Mouse (Mus musculus) CH12.LX (cell line): ENCODE data around the gene Csf2rb. TPM values are rescaled to one million over a fixed set of nuclear protein-coding genes. Genes with fewer than 3 reads are reported as not detected.

Experiments
- DNase-seq: peaks from one replicate; pipeline ENCODE4 v3.0.0-alpha.2; 2013; ENCODE audit errors: extremely low read depth
- H3K27ac ChIP-seq: 2 replicates; pipeline ENCODE4 v1.5.1; 2012; ENCODE audit warnings: low read depth, mild to moderate bottlenecking, control low read depth, moderate library complexity; ENCODE audit not compliant: insufficient read depth
- H3K27me3 ChIP-seq: replicated peaks from 2 replicates; pipeline ENCODE3; 2012; ENCODE audit warnings: inconsistent platforms
- H3K36me3 ChIP-seq, 2 experiments: replicated peaks in 1 of 2; 2 replicates each; pipeline versions ENCODE3 to v1.6.1; 2012; ENCODE audit warnings: inconsistent platforms in 1 of 2, low read length in 1 of 2, mild to moderate bottlenecking in 1 of 2, mixed read lengths in 1 of 2, moderate library complexity in 1 of 2; ENCODE audit not compliant: control insufficient read depth in 1 of 2, insufficient read depth in 1 of 2
- H3K4me1 ChIP-seq, 2 experiments: 2 replicates each; pipeline ENCODE4 v1.6.1; 2012; ENCODE audit warnings: inconsistent platforms in 1 of 2, moderate library complexity in 1 of 2; ENCODE audit not compliant: insufficient read depth in 2 of 2, control insufficient read depth in 1 of 2
- H3K4me2 ChIP-seq: 2 replicates; pipeline ENCODE4 v1.6.1; 2012; ENCODE audit warnings: low read depth, mild to moderate bottlenecking, control low read depth; ENCODE audit not compliant: poor library complexity, insufficient read depth, severe bottlenecking
- H3K4me3 ChIP-seq, 3 experiments: fragments of 150-350 bp in 1 of 3; sonication (generic) in 1 of 3; replicated peaks in 1 of 3; 2 replicates each; pipeline versions ENCODE3 to v1.5.1; 2011 to 2012; ENCODE audit warnings: low read depth in 2 of 3, low read length in 2 of 3, mild to moderate bottlenecking in 2 of 3, moderate library complexity in 2 of 3, control low read depth in 1 of 3, improper control_type of control experiment in 1 of 3, inconsistent platforms in 1 of 3, mixed read lengths in 1 of 3; ENCODE audit not compliant: poor library complexity in 1 of 3
- H3K79me2 ChIP-seq: replicated peaks from 2 replicates; pipeline ENCODE4 v1.6.1; 2012; ENCODE audit warnings: mild to moderate bottlenecking, moderate library complexity; ENCODE audit not compliant: control insufficient read depth, poor library complexity, insufficient read depth, severe bottlenecking; ENCODE audit errors: extremely low read depth
- H3K9ac ChIP-seq: 2 replicates; pipeline ENCODE4 v1.6.1; 2012; ENCODE audit warnings: low read depth, mild to moderate bottlenecking, control low read depth, moderate library complexity; ENCODE audit not compliant: insufficient read depth
- H3K9me3 ChIP-seq: replicated peaks from 2 replicates; pipeline ENCODE3; 2012; ENCODE audit warnings: low read length, inconsistent platforms, mixed read lengths
- CHD2 ChIP-seq: IDR thresholded peaks from 2 replicates; pipeline ENCODE4 v1.6.1; 2011; ENCODE audit warnings: low read length, improper control_type of control experiment
- CTCF ChIP-seq, 2 experiments: IDR thresholded peaks in 1 of 2; conservative IDR thresholded peaks in 1 of 2; 2 replicates each; pipeline ENCODE4 v1.5.1; 2011 to 2012; ENCODE audit warnings: low read depth in 2 of 2, low read length in 2 of 2, improper control_type of control experiment in 1 of 2, inconsistent platforms in 1 of 2, mild to moderate bottlenecking in 1 of 2, moderate library complexity in 1 of 2
- E2F4 ChIP-seq: IDR thresholded peaks from 2 replicates; pipeline ENCODE4 v1.6.1; 2011; ENCODE audit warnings: low read depth, low read length, improper control_type of control experiment; ENCODE audit not compliant: insufficient replicate concordance
- ELF1 ChIP-seq: IDR thresholded peaks from 2 replicates; pipeline ENCODE4 v1.6.1; 2014; ENCODE audit warnings: low read depth, mild to moderate bottlenecking, inconsistent platforms, low read length, improper control_type of control experiment
- EP300 ChIP-seq: IDR thresholded peaks from 2 replicates; pipeline ENCODE4 v1.6.1; 2011; ENCODE audit warnings: low read length, improper control_type of control experiment
- ETS1 ChIP-seq: conservative IDR thresholded peaks from 2 replicates; pipeline ENCODE4 v1.6.1; 2012; ENCODE audit warnings: low read depth, mild to moderate bottlenecking, inconsistent platforms, low read length, improper control_type of control experiment, moderate library complexity
- GABPA ChIP-seq: IDR thresholded peaks from 2 replicates; pipeline ENCODE4 v1.6.1; 2012; ENCODE audit warnings: low read depth, low read length, improper control_type of control experiment, inconsistent platforms; ENCODE audit not compliant: insufficient replicate concordance
- HCFC1 ChIP-seq: IDR thresholded peaks from 2 replicates; pipeline ENCODE4 v1.6.1; 2012; ENCODE audit warnings: low read depth, mild to moderate bottlenecking, inconsistent platforms, low read length, improper control_type of control experiment
- IRF4 ChIP-seq: IDR thresholded peaks from 2 replicates; pipeline ENCODE4 v1.6.1; 2014; ENCODE audit warnings: low read depth, mild to moderate bottlenecking, inconsistent platforms, low read length, improper control_type of control experiment
- JUN ChIP-seq: IDR thresholded peaks from 2 replicates; pipeline ENCODE4 v1.6.1; 2011; ENCODE audit warnings: low read depth, mild to moderate bottlenecking, low read length, improper control_type of control experiment, moderate library complexity; ENCODE audit not compliant: insufficient read depth
- JUND ChIP-seq: conservative IDR thresholded peaks from 2 replicates; pipeline ENCODE4 v1.6.1; 2011; ENCODE audit warnings: low read depth, low read length, improper control_type of control experiment
- MAFK ChIP-seq: IDR thresholded peaks from 2 replicates; pipeline ENCODE4 v1.6.1; 2011; ENCODE audit warnings: low read length, improper control_type of control experiment; ENCODE audit not compliant: insufficient replicate concordance
- MAX ChIP-seq: IDR thresholded peaks from 2 replicates; pipeline ENCODE4 v1.6.1; 2011; ENCODE audit warnings: low read length, improper control_type of control experiment
- MAZ ChIP-seq: IDR thresholded peaks from 2 replicates; pipeline ENCODE4 v1.6.1; 2012; ENCODE audit warnings: low read depth, mild to moderate bottlenecking, inconsistent platforms, low read length, improper control_type of control experiment, moderate library complexity
- MEF2A ChIP-seq: IDR thresholded peaks from 2 replicates; pipeline ENCODE4 v1.6.1; 2014; ENCODE audit warnings: low read depth, mild to moderate bottlenecking, inconsistent platforms, low read length, improper control_type of control experiment, borderline replicate concordance
- MYC ChIP-seq: IDR thresholded peaks from 2 replicates; pipeline ENCODE4 v1.6.1; 2011; ENCODE audit warnings: low read depth, mild to moderate bottlenecking, improper control_type of control experiment, low read length
- NELFE ChIP-seq: IDR thresholded peaks from 2 replicates; pipeline ENCODE4 v1.6.1; 2011; ENCODE audit warnings: low read depth, low read length, improper control_type of control experiment
- NRF1 ChIP-seq: IDR thresholded peaks from 2 replicates; pipeline ENCODE4 v1.6.1; 2014; ENCODE audit warnings: low read depth, mild to moderate bottlenecking, inconsistent platforms, low read length, improper control_type of control experiment, moderate library complexity
- PAX5 ChIP-seq: IDR thresholded peaks from 2 replicates; pipeline ENCODE4 v1.6.1; 2012; ENCODE audit warnings: low read length, inconsistent platforms, mixed read lengths
- POLR2A ChIP-seq: IDR thresholded peaks from 2 replicates; pipeline ENCODE4 v1.6.1; 2011; ENCODE audit warnings: low read depth, mild to moderate bottlenecking, improper control_type of control experiment, low read length
- POLR2AphosphoS2 ChIP-seq: IDR thresholded peaks from 2 replicates; pipeline ENCODE4 v1.6.1; 2011; ENCODE audit warnings: low read depth, low read length, improper control_type of control experiment
- RAD21 ChIP-seq: IDR thresholded peaks from 2 replicates; pipeline ENCODE4 v1.6.1; 2011; ENCODE audit warnings: low read depth, mild to moderate bottlenecking, low read length, improper control_type of control experiment, moderate library complexity
- RCOR1 ChIP-seq: conservative IDR thresholded peaks from 2 replicates; pipeline ENCODE4 v1.6.1; 2012; ENCODE audit warnings: low read depth, mild to moderate bottlenecking, inconsistent platforms, low read length, improper control_type of control experiment
- SIN3A ChIP-seq: IDR thresholded peaks from 2 replicates; pipeline ENCODE4 v1.6.1; 2012; ENCODE audit warnings: low read length, improper control_type of control experiment, inconsistent platforms
- TBP ChIP-seq: conservative IDR thresholded peaks from 2 replicates; pipeline ENCODE4 v1.6.1; 2011; ENCODE audit warnings: low read depth, low read length, improper control_type of control experiment
- TCF12 ChIP-seq: IDR thresholded peaks from 2 replicates; pipeline ENCODE4 v1.6.1; 2014; ENCODE audit warnings: low read depth, mild to moderate bottlenecking, inconsistent platforms, low read length, improper control_type of control experiment
- UBTF ChIP-seq: IDR thresholded peaks from 2 replicates; pipeline ENCODE4 v1.6.1; 2012; ENCODE audit warnings: low read depth, mild to moderate bottlenecking, inconsistent platforms, low read length, improper control_type of control experiment, moderate library complexity
- USF1 ChIP-seq: IDR thresholded peaks from 2 replicates; pipeline ENCODE4 v1.6.1; 2014; ENCODE audit warnings: low read depth, mild to moderate bottlenecking, inconsistent platforms, low read length, improper control_type of control experiment
- USF2 ChIP-seq: conservative IDR thresholded peaks from 2 replicates; pipeline ENCODE4 v1.6.1; 2011; ENCODE audit warnings: low read depth, low read length, improper control_type of control experiment
- ZKSCAN1 ChIP-seq: IDR thresholded peaks from 2 replicates; pipeline ENCODE4 v1.6.1; 2012; ENCODE audit warnings: low read depth, inconsistent platforms, low read length, improper control_type of control experiment, borderline replicate concordance
- ZMIZ1 ChIP-seq: IDR thresholded peaks from 2 replicates; pipeline ENCODE4 v1.6.1; 2012; ENCODE audit warnings: low read depth, mild to moderate bottlenecking, inconsistent platforms, low read length, improper control_type of control experiment
- ZNF384 ChIP-seq: IDR thresholded peaks from 2 replicates; pipeline ENCODE4 v1.6.1; 2012; ENCODE audit warnings: low read depth, low read length, improper control_type of control experiment, inconsistent platforms
- dilution Hi-C: fragments of 300-500 bp; cut with MboI; formaldehyde crosslinking; loops from 2 replicates; pipeline ENCODE4 v1.14.3; 2020; ENCODE audit warnings: low sequenced_read_pairs; ENCODE audit not compliant: extremely low pct_unique_long_range_greater_than_20kb, extremely low pct_ligation_motif_present
- in situ Hi-C: fragments of 300-500 bp; cut with MboI; formaldehyde crosslinking; loops from 3 replicates; pipeline ENCODE4 v1.14.3; 2019; ENCODE audit warnings: low sequenced_read_pairs, low pct_ligation_motif_present, low pct_unique_long_range_greater_than_20kb, mixed read lengths
- polyA plus RNA-seq: library from polyadenylated mRNA; unstranded; fragments of >175 nt; gene quantifications from 2 replicates; pipeline ENCODE4 v1.2.1, GENCODE M21; 2012; ENCODE audit warnings: low read depth; ENCODE audit not compliant: insufficient read length
- total RNA-seq, 2 experiments: library from RNA; depleted of rRNA; stranded (reverse); fragments of 300-350 nt in 1 of 2; fragments of >200 nt in 1 of 2; gene quantifications; 2 replicates each; pipeline ENCODE4 v1.2.3; 2012 to 2014

The Csf2rb gene
- total and polyA plus RNA-seq, 3 experiments: 134 to 222 (median 179) TPM

- in situ Hi-C loops: no loop called here
- no peaks in the 10 kb centered on the region; the same call in 1 of the 2 replicates for H3K79me2 ChIP-seq
- peak overlapping the region; percentile 3; the same call in 1 of the 2 replicates for H3K27ac ChIP-seq
- no peak for DNase-seq
- TF ChIP-seq POLR2A: 0 out of 2 replicates have a peak, but pooled peaks have one; percentile 27
- no peak for TF ChIP-seq GABPA
- dilution Hi-C loops: no loop called here
- H3K4me1 ChIP-seq: peaks cover 0 to 26% of the 10 kb centered on the region in 2 experiments; a peak in 2 of 4 replicates
- H3K27me3 ChIP-seq: no peaks in the 10 kb centered on the region
- H3K9me3 ChIP-seq: no peaks in the 10 kb centered on the region
- no peak overlapping the region for H3K4me3 ChIP-seq
- H3K4me2 ChIP-seq: no peak overlapping the region
- H3K36me3 ChIP-seq: peaks cover 84 to 90% of the 10 kb centered on the region in 2 experiments
- H3K9ac ChIP-seq: no peak overlapping the region
Measured at GRCm38 (mm10) chr15:78344567-78344966, 19.0 kb downstream of the Csf2rb start.

GRCm38 (mm10) chr15:78351586-78352165, 26.1 kb downstream of the Csf2rb start:
- peaks cover 6 to 27% of the 10 kb centered on the region in 2 experiments; a peak in 3 of 4 replicates for H3K4me1 ChIP-seq
- no peak overlapping the region for H3K9ac ChIP-seq
- H3K4me3 ChIP-seq: no peak overlapping the region
- dilution Hi-C loops (no loop called here), in situ Hi-C loops (loop anchor here (10.0 kb wide), 1 partner anchor 183 kb away; the partner anchor contains the start of gene C1qtnf6)
- no peak overlapping the region for H3K4me2 ChIP-seq
- DNase-seq: no peak
- no peaks in the 10 kb centered on the region for H3K9me3 ChIP-seq
- peaks cover 5% of the 10 kb centered on the region for H3K27me3 ChIP-seq
- no peaks in the 10 kb centered on the region for H3K79me2 ChIP-seq
- H3K36me3 ChIP-seq: peaks cover 36 to 39% of the 10 kb centered on the region in 2 experiments
- H3K27ac ChIP-seq: no peak overlapping the region
- TF ChIP-seq POLR2AphosphoS2 (peak; percentile 86), NELFE (no peak), ZNF384 (no peak), PAX5 (no peak), SIN3A (no peak), UBTF (no peak), TBP (no peak), RCOR1 (0 out of 2 replicates have a peak, but pooled peaks have one; percentile 33), NRF1 (no peak), GABPA (no peak), ZMIZ1 (0 out of 2 replicates have a peak, but pooled peaks have one; percentile 42), MAZ (no peak), JUND (no peak), ELF1 (no peak), CTCF (conservative IDR thresholded peaks at IDR 0.05 in 1 of 2, IDR thresholded peaks at IDR 0.05 in 1 of 2; ENCODE audit: low read depth in 2 of 2, low read length in 2 of 2) (no peak), TCF12 (no peak), IRF4 (no peak), ETS1 (no peak), MAFK (no peak), CHD2 (no peak; the same call in 1 of the 2 replicates), HCFC1 (no peak), USF1 (no peak), MEF2A (0 out of 2 replicates have a peak, but pooled peaks have one; percentile 10), JUN (no peak), MYC (no peak), EP300 (no peak), MAX (no peak), POLR2A (no peak; the same call in 1 of the 2 replicates), E2F4 (no peak), USF2 (no peak), RAD21 (no peak), ZKSCAN1 (no peak)
